Comparison of ENCODE assay signal across 8 mouse cellular contexts in genomic region chr6:17694550-17694951, GRCm38 (mm10). TPM values are rescaled to one million over a fixed set of nuclear protein-coding genes. Genes with fewer than 3 reads are reported as not detected.
DNase-seq lines count a peak whose midpoint lies in the region; ATAC-seq lines count a peak whose summit lies in the region.

No protein-coding gene starts in this region.

- peak overlapping the region; percentile 84 for H3K27ac ChIP-seq in hindbrain, embryonic 16.5 days (ENCODE audit: low read depth, low read length)

- DNase-seq in T-cell, adult 2 months (ENCODE audit: low spot score): peak; percentile 51
- DNase-seq in cerebellum, postnatal 36 days: peak; percentile 71 to 78
- peak; percentile 79 for DNase-seq in gastrocnemius, adult 18-20 months (ENCODE audit: low spot score)
- DNase-seq in left cerebral cortex, postnatal 10 days (ENCODE audit: extremely low spot score in 1 of 2, low spot score in 2 of 2): peak; percentile 27 to 87
- DNase-seq in right cerebral cortex, postnatal 14 days: peak; percentile 62
- peak; percentile 58 for DNase-seq in yolk sac, embryonic 10.5 days (ENCODE audit: low spot score)

- peak overlapping the region; percentile 95 for H3K4me2 ChIP-seq in hindbrain, embryonic 16.5 days (ENCODE audit: low read length)

- H3K27me3 ChIP-seq in hindbrain, embryonic 16.5 days (replicated peaks; ENCODE audit: control insufficient read depth, insufficient read depth, low read length): no peaks in the 10 kb centered on the region

- peaks cover 4% of the 10 kb centered on the region; the same call in 1 of the 2 replicates for H3K4me1 ChIP-seq in hindbrain, embryonic 16.5 days (ENCODE audit: control insufficient read depth, insufficient read depth, low read depth, low read length)

- H3K9ac ChIP-seq in hindbrain, embryonic 16.5 days (ENCODE audit: low read depth, low read length): peak overlapping the region; percentile 87

- intact Hi-C loops in left cerebral cortex, postnatal 10 days (cut with DNase I): no loop called here

- no peaks in the 10 kb centered on the region for H3K36me3 ChIP-seq in hindbrain, embryonic 16.5 days (ENCODE audit: control insufficient read depth, insufficient read depth, low read length)

- peak; percentile 89 for ATAC-seq in hindbrain, embryonic 16.5 days
- peak; percentile 75 for ATAC-seq in megakaryocyte progenitor cell, adult 5-6 weeks (replicated peaks; ENCODE audit: poor library complexity)

- no peaks in the 10 kb centered on the region for H3K9me3 ChIP-seq in hindbrain, embryonic 16.5 days (ENCODE audit: control insufficient read depth, low read length)

- H3K4me3 ChIP-seq in hindbrain, embryonic 16.5 days (ENCODE audit: low read length): peak overlapping the region; percentile 88

- WGBS in hindbrain, embryonic 16.5 days: under 1% methylated on average over 46 of the region's 46 CpGs

RNA-seq across cellular contexts. Expression of gene St7, which starts 1.8 kb away (rescaled TPM):
- total RNA-seq in gastrocnemius, adult 18-20 months (2021): 10 to 100 TPM; 12.5 to 14.2 TPM
- polyA plus RNA-seq in hindbrain, embryonic 16.5 days (2015; fragmentation: Nextera tagmentation; extraction: Ambion mirVana): 50.8 and 56.3 TPM in 2 replicates
- 10 to 100 TPM; 41.1 to 46.5 TPM for total RNA-seq in left cerebral cortex, postnatal 10 days (2021)
- total RNA-seq in megakaryocyte progenitor cell, adult 5-6 weeks (2015): 32.6 and 46.3 TPM in 2 replicates
- 37.4 and 40.3 TPM in 2 replicates for total RNA-seq in megakaryocyte progenitor cell, adult 5-6 weeks (2017)

RNA-seq across cellular contexts. Expression of gene Capza2, which starts 58.5 kb away (rescaled TPM):
- 100 to 1,000 TPM; 293 to 320 TPM for total RNA-seq in gastrocnemius, adult 18-20 months (2021)
- 254 and 258 TPM in 2 replicates for polyA plus RNA-seq in hindbrain, embryonic 16.5 days (2015; fragmentation: Nextera tagmentation; extraction: Ambion mirVana)
- 100 to 1,000 TPM; 265 to 274 TPM for total RNA-seq in left cerebral cortex, postnatal 10 days (2021)
- 277 and 326 TPM in 2 replicates for total RNA-seq in megakaryocyte progenitor cell, adult 5-6 weeks (2015)
- 334 and 345 TPM in 2 replicates for total RNA-seq in megakaryocyte progenitor cell, adult 5-6 weeks (2017)

Comparison
In these comparisons a context has a peak if more than half of its experiments do, and no peak if none do; other contexts are left out.
1. Peak in every context shown above with its lines: DNase-seq, ATAC-seq, H3K4me3 ChIP-seq and H3K27ac ChIP-seq.